Mouse (Mus musculus) lung, postnatal 0 days (tissue): ENCODE data around the gene Kif13a. TPM values are rescaled to one million over a fixed set of nuclear protein-coding genes. Genes with fewer than 3 reads are reported as not detected.

ENCODE experiments used
- ATAC-seq: fragments of 200-750 bp; cut with Nextera tagmentation; 2 replicates; pipeline ENCODE4 v1.8.0; 2017; ENCODE audit warnings: moderate library complexity
- DNase-seq: peaks from one replicate; pipeline ENCODE4 v3.0.0-alpha.2; 2016; ENCODE audit warnings: low spot score
- H3K27ac ChIP-seq: fragments of 300-500 bp; sonication (generic); 2 replicates; pipeline ENCODE4 v1.5.1; 2014; ENCODE audit warnings: antibody characterized with exemption, mild to moderate bottlenecking, low read length, mixed read lengths
- H3K27me3 ChIP-seq: fragments of 300-500 bp; sonication (generic); replicated peaks from 2 replicates; pipeline ENCODE4 v1.6.1; 2014; ENCODE audit warnings: low read length, mixed read lengths; ENCODE audit not compliant: insufficient read depth
- H3K36me3 ChIP-seq: fragments of 300-500 bp; sonication (generic); 2 replicates; pipeline ENCODE4 v1.6.1; 2014; ENCODE audit warnings: low read length, mixed read lengths; ENCODE audit not compliant: insufficient read depth
- H3K4me1 ChIP-seq: fragments of 300-500 bp; sonication (generic); 2 replicates; pipeline ENCODE4 v1.6.1; 2014; ENCODE audit warnings: antibody characterized with exemption, low read depth, low read length, mixed read lengths; ENCODE audit not compliant: insufficient read depth
- H3K4me2 ChIP-seq: fragments of 300-500 bp; sonication (generic); replicated peaks from 2 replicates; pipeline ENCODE4 v1.6.1; 2014; ENCODE audit warnings: low read depth, mild to moderate bottlenecking, low read length, moderate library complexity, mixed read lengths
- H3K4me3 ChIP-seq: fragments of 300-500 bp; sonication (generic); 2 replicates; pipeline ENCODE4 v1.5.1; 2014; ENCODE audit warnings: low read depth, low read length
- H3K9ac ChIP-seq: fragments of 300-500 bp; sonication (generic); replicated peaks from 2 replicates; pipeline ENCODE4 v1.6.1; 2014; ENCODE audit warnings: low read depth, mild to moderate bottlenecking
- H3K9me3 ChIP-seq: fragments of 300-500 bp; sonication (generic); 2 replicates; pipeline ENCODE4 v1.6.1; 2016; ENCODE audit warnings: low read length, mixed read lengths
- CTCF ChIP-seq: IDR thresholded peaks from 2 replicates; pipeline ENCODE4 v1.5.1; 2016; ENCODE audit warnings: antibody characterized with exemption, mild to moderate bottlenecking
- EP300 ChIP-seq: IDR thresholded peaks from 2 replicates; pipeline ENCODE4 v1.6.1; 2016; ENCODE audit warnings: antibody characterized with exemption, mild to moderate bottlenecking, control low read depth
- WGBS: fragments of 180-500 bp; shearing (Covaris S2); extraction: QIAGEN DNeasy Blood & Tissue Kit; methylation state at CpG from one replicate; pipeline ENCODE4 v1.1.7; 2014; 5-methylcytosine and 5-hydroxymethylcytosine counted together
- polyA plus RNA-seq: library from polyadenylated mRNA; unstranded; fragments of >200 nt; fragmentation: Nextera tagmentation; extraction: Ambion mirVana; gene quantifications from 2 replicates; pipeline ENCODE4 v1.2.1, GENCODE M21; 2015

Kif13a gene
- polyA plus RNA-seq, 1 experiment from 2014 or later: 30.5 TPM

- Histone ChIP-seq H3K27ac (no peak overlapping the region), H3K9ac (no peak overlapping the region), H3K4me2 (no peak overlapping the region), H3K4me1 (peaks cover 33% of the 10 kb centered on the region), H3K4me3 (no peak overlapping the region), H3K9me3 (no peaks in the 10 kb centered on the region), H3K27me3 (no peaks in the 10 kb centered on the region), H3K36me3 (no peaks in the 10 kb centered on the region)
- ATAC-seq: no peak
- TF ChIP-seq EP300: no peak
- TF ChIP-seq CTCF: no peak
- DNase-seq: peak; percentile 44
- 63% methylated on average over 12 of the region's 12 CpGs for WGBS
Measured at GRCm38 (mm10) chr13:46888150-46888683, 41.5 kb downstream of the Kif13a start.

GRCm38 (mm10) chr13:46886497-46887261 lies 43.0 kb downstream of the Kif13a start:
- no peak for TF ChIP-seq CTCF
- no peak for TF ChIP-seq EP300
- H3K9me3 ChIP-seq: no peaks in the 10 kb centered on the region
- peaks cover 27% of the 10 kb centered on the region for H3K4me1 ChIP-seq
- H3K4me3 ChIP-seq: no peak overlapping the region
- H3K36me3 ChIP-seq: no peaks in the 10 kb centered on the region
- H3K27ac ChIP-seq: no peak overlapping the region
- no peak for ATAC-seq
- no peak overlapping the region for H3K9ac ChIP-seq
- H3K4me2 ChIP-seq: no peak overlapping the region
- no peaks in the 10 kb centered on the region for H3K27me3 ChIP-seq
- DNase-seq: no peak
- WGBS: 90% methylated on average over 10 of the region's 10 CpGs

GRCm38 (mm10) chr13:46885759-46886060 lies 44.0 kb downstream of the Kif13a start:
- ATAC-seq (no peak), DNase-seq (no peak)
- WGBS: 50% methylated on average over 5 of the region's 5 CpGs
- no peaks in the 10 kb centered on the region for H3K36me3 ChIP-seq
- 0 out of 2 replicates have a peak overlapping the region, but pooled peaks have one; percentile 43 for H3K27ac ChIP-seq
- H3K4me1 ChIP-seq: peaks cover 27% of the 10 kb centered on the region
- H3K4me2 ChIP-seq: no peak overlapping the region
- H3K27me3 ChIP-seq: no peaks in the 10 kb centered on the region
- H3K4me3 ChIP-seq: no peak overlapping the region
- H3K9me3 ChIP-seq: no peaks in the 10 kb centered on the region
- no peak for TF ChIP-seq CTCF
- TF ChIP-seq EP300: no peak
- no peak overlapping the region for H3K9ac ChIP-seq

DNA sequence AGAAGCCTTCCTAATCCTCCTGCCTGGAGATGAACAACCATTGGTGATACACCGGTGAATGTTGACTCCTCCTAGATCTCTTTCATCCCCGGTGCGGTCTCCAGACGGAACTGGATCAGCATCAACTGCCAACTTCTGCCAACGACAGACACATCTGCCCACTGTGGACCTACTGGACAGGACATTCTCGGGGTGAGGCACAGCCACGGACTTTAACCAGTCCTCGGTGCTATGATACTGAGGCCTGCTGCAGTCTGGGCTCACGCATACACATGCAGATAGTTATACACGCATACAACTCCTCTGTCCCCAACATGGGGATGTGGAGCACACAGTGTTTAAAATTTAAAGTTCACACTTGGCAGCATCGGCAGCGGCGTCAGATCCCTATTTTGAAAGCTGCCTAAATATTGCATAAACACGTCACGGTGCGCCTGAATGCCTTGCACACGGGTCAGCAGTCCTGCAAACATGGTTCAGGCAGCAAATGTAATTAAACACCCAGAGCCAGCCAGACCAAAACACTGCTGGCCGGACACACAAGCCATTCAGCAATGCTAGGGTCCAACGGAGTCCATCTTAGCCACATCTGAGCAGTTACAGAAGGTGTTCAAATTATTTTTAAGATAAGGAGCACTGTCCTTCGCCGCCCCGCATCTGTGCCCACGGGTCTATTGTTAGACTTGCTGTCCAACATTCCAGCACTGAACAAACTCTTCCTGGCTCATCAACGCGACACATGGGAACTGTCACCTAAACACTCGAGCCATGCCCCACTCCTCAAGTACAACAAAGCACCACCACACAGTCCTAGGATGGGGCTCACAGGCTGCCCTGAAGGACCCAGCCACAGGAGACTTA lies 44.5 kb downstream of the Kif13a start:
- Histone ChIP-seq H3K36me3 (no peaks in the 10 kb centered on the region), H3K27ac (peak overlapping the region; percentile 44; the same call in 1 of the 2 replicates), H3K4me1 (peaks cover 27% of the 10 kb centered on the region), H3K4me2 (0 out of 2 replicates have a peak overlapping the region, but pooled peaks have one; percentile 8), H3K27me3 (no peaks in the 10 kb centered on the region), H3K9me3 (no peaks in the 10 kb centered on the region), H3K4me3 (no peak overlapping the region), H3K9ac (no peak overlapping the region)
- WGBS: 47% methylated on average over 26 of the region's 26 CpGs
- ATAC-seq (peak; percentile 29), DNase-seq (peak; percentile 52)
- no peak for TF ChIP-seq CTCF
- no peak for TF ChIP-seq EP300

GRCm38 (mm10) chr13:46883976-46884375 lies 45.7 kb downstream of the Kif13a start:
- Histone ChIP-seq H3K27ac (peak overlapping the region; percentile 77), H3K4me3 (no peak overlapping the region)

GRCm38 (mm10) chr13:46883381-46883780 lies 46.3 kb downstream of the Kif13a start:
- H3K4me2 ChIP-seq: no peak overlapping the region
- no peak overlapping the region for H3K9ac ChIP-seq

More at GRCm38 (mm10) chr13:46883976-46884375, 45.7 kb downstream of the Kif13a start:
- TF ChIP-seq EP300 (no peak), CTCF (no peak)
- no peak overlapping the region for H3K4me2 ChIP-seq
- DNase-seq: no peak
- H3K9ac ChIP-seq: no peak overlapping the region
- H3K27me3 ChIP-seq: no peaks in the 10 kb centered on the region
- ATAC-seq: no peak
- no peaks in the 10 kb centered on the region for H3K9me3 ChIP-seq
- WGBS: 61% methylated on average over 3 of the region's 3 CpGs
- no peaks in the 10 kb centered on the region for H3K36me3 ChIP-seq
- peaks cover 27% of the 10 kb centered on the region for H3K4me1 ChIP-seq

More at GRCm38 (mm10) chr13:46883381-46883780, 46.3 kb downstream of the Kif13a start:
- Histone ChIP-seq H3K9me3 (no peaks in the 10 kb centered on the region), H3K27me3 (no peaks in the 10 kb centered on the region), H3K4me3 (no peak overlapping the region), H3K36me3 (no peaks in the 10 kb centered on the region), H3K27ac (peak overlapping the region; percentile 77), H3K4me1 (peaks cover 24% of the 10 kb centered on the region)
- 11% methylated on average over 10 of the region's 10 CpGs for WGBS
- DNase-seq (peak; percentile 82), ATAC-seq (peak; percentile 80)
- TF ChIP-seq EP300 (peak; percentile 79; the same call in 1 of the 2 replicates), CTCF (no peak)
